Mouse (Mus musculus): ENCODE results near the gene Cct7. TPM values are rescaled to one million over a fixed set of nuclear protein-coding genes. Genes with fewer than 3 reads are reported as not detected.
"Not testable (repeated sequence)": the region's sequence is repeated elsewhere in the genome, so short reads cannot be mapped to it uniquely, and the experiment has no call there.

Cct7 gene
- polyA plus RNA-seq, 1 experiment from 2014 or later, result 592 TPM

DNA sequence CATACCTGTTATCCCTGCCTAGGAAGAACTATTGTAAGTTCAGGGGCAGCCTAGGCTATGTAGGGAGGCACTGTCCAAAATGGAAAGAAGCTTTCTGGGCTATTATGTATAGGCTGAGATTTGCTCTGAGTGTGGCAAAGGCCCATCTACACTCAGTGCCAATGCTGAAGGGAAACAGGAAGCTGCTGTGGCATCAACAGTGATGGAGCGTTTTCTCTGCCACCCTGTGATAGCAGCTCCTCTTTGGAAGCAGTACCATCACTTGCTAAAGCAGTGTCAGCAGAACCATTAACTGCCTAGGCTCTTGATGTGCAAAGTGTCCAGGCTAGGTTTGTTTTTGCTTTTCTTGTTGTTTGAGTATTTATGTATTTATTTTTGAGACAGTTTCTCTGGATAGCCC lies 15.1 kb upstream of the Cct7 start:
- Histone ChIP-seq H3K4me2 (no peak overlapping the region), H3K27ac (replicated peaks) (no peak overlapping the region), H3K4me3 (no peak overlapping the region), H3K36me3 (peaks cover 32% of the 10 kb centered on the region), H3K4me1 (replicated peaks) (peaks cover 11% of the 10 kb centered on the region; the same call in 1 of the 2 replicates), H3K27me3 (no peaks in the 10 kb centered on the region), H3K9ac (no peak overlapping the region), H3K9me3 (no peaks in the 10 kb centered on the region)
- 100% methylated on average over 1 of the region's 1 CpGs for WGBS
- ATAC-seq (ENCODE audit: low read depth), result no peak

DNA sequence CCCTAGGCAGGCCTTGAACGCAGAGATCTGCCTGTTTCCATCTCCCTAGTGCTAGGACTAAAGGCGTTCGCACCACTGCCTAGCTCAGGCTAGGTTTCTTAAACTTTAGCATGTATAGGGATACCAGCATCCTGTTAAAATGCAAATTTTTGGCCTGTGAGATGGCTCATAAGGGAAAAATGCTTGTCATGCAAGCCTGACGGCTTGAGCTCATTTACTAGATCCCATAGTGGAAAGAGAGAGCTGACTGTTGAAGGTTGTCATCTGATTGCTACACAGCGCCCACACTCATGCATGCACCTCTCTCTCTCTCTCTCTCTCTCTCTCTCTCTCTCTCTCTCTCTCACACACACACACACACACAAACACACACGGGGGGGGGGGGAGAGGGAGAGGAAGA lies 14.7 kb upstream of the Cct7 start:
- H3K27ac ChIP-seq (replicated peaks), result no peak overlapping the region
- H3K4me2 ChIP-seq, result no peak overlapping the region
- no peaks in the 10 kb centered on the region for H3K9me3 ChIP-seq
- no peak overlapping the region for H3K4me3 ChIP-seq
- H3K4me1 ChIP-seq (replicated peaks), result peaks cover 8% of the 10 kb centered on the region; the same call in 1 of the 2 replicates
- H3K36me3 ChIP-seq, result peaks cover 37% of the 10 kb centered on the region
- WGBS, result 91% methylated on average over 5 of the region's 6 CpGs
- no peak overlapping the region for H3K9ac ChIP-seq
- no peak for ATAC-seq (ENCODE audit: low read depth)
- no peaks in the 10 kb centered on the region for H3K27me3 ChIP-seq

DNA sequence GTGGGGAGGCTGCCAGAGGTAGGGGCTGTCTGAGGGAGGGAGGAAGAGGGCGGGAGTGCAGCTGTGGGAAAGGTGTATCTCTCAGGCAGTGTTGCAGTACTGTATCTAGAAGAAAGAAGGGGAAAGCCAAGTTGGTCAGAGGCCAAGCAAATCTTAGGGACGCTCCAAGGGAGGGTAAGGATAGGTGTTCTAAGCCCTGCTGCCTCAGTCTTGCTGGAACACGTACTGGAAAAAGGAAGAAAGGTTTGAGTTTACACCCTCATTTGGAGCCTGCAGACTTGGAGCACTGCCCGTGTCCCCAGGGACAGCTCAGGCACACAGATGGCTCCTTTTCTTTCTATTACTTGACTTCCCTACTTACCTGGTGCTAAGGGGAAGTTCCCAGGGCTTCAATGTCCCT lies 10.2 kb upstream of the Cct7 start:
- WGBS, result 92% methylated on average over 4 of the region's 4 CpGs
- Histone ChIP-seq H3K36me3 (peaks cover 73% of the 10 kb centered on the region), H3K4me3 (no peak overlapping the region), H3K4me1 (replicated peaks) (no peaks in the 10 kb centered on the region), H3K27ac (replicated peaks) (no peak overlapping the region), H3K4me2 (no peak overlapping the region), H3K9me3 (no peaks in the 10 kb centered on the region), H3K27me3 (no peaks in the 10 kb centered on the region), H3K9ac (no peak overlapping the region)
- ATAC-seq (ENCODE audit: low read depth), result no peak

DNA sequence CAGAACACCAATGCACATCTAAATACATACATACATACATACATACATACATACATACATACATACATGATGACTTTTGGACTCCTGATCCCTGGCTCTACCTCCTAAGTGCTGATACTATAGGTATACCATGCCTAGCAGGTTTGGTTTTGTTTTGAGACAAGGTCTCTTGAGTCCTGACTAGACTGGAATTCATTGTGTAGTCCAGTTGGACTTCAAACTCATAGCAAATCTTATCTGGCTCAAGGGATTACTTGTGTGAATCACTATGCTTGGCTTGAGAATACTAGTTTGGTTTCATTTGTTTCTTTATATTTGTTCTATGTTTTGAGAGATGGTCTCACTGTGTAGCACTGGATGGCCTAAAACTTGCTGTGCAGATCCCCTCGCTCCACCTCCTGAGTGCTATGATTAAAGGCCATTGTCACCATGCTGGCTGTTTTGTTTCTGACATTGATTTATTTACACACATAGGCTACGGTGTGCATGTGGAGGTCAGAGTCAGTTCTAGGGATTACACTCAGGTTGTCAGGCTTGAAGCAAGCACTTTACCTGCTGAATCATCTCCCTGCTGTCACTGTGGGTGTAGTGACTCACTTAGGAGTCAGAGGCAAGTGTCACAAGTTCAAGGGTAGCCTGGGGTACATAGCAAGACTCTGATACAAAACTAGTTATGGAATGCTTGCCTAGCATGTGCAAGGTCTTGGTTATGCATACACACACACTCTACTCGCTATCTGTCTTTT lies 7.7 kb upstream of the Cct7 start:
- Histone ChIP-seq H3K4me3 (no peak overlapping the region), H3K4me2 (no peak overlapping the region), H3K27me3 (no peaks in the 10 kb centered on the region), H3K4me1 (replicated peaks) (no peaks in the 10 kb centered on the region), H3K9me3 (no peaks in the 10 kb centered on the region), H3K9ac (no peak overlapping the region), H3K27ac (replicated peaks) (no peak overlapping the region), H3K36me3 (peaks cover 80% of the 10 kb centered on the region)
- ATAC-seq (ENCODE audit: low read depth), result no peak
- 83% methylated on average over 3 of the region's 3 CpGs for WGBS

DNA sequence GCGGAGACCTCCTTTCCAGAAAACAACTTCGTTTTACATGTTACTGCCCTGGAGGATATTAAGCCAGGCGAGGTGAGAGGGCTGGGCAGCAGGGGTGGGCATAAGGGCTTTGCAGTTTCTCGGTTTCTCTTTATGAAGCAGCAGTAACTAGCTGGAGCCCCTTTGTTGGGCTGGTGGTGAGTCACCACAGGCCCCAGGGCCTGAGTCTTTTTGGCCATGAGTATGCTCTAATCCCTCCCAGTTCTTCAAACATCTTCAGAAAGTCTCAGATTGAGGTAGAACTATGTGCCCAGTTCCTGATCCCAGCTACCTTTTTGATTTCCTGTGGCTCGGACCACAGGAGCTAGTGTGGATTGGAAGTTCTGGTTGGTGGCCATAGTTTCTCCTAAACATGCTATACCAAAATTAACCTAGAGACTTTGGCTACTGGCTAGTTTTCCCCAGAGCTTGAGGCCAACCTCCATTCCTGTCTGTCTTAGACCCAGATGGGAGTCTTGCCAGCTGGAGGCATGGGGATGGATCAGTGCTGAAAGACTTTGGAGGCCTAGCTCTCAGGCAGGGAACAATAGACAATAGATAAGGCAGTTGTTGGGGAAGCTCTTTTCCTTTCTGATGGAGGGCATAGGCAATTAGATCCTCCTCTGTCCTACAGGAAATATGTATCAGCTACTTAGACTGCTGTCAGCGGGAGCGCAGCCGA lies 6.9 kb upstream of the Cct7 start:
- Histone ChIP-seq H3K9ac (no peak overlapping the region), H3K36me3 (peaks cover 73% of the 10 kb centered on the region), H3K4me3 (no peak overlapping the region), H3K9me3 (no peaks in the 10 kb centered on the region), H3K4me2 (no peak overlapping the region), H3K27me3 (no peaks in the 10 kb centered on the region), H3K27ac (replicated peaks) (no peak overlapping the region), H3K4me1 (replicated peaks) (no peaks in the 10 kb centered on the region)
- WGBS, result 90% methylated on average over 8 of the region's 8 CpGs
- no peak for ATAC-seq (ENCODE audit: low read depth)

DNA sequence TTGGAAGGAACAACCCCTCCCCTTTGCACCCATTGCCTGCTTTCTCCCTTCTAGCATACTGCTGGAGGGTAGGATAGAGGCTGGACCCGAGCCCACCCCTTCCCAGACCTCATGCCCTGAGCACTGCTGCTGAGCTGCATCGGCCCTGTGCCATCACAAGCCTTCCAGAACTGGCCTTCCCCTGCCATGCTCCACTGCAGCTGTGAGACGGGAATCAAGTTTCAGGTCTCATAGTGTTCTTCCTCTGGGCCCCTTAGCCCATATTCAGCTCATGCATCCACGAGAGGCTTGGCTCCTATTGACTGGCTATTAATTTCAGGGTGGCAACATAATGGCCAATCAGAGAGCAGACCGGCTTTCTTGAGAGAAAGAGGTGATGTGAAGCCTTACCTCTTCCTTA lies 6.0 kb upstream of the Cct7 start:
- H3K9me3 ChIP-seq, result no peaks in the 10 kb centered on the region
- H3K4me1 ChIP-seq (replicated peaks), result no peaks in the 10 kb centered on the region; the same call in 1 of the 2 replicates
- no peak for ATAC-seq (ENCODE audit: low read depth)
- H3K9ac ChIP-seq, result no peak overlapping the region
- 86% methylated on average over 5 of the region's 5 CpGs for WGBS
- H3K36me3 ChIP-seq, result peaks cover 64% of the 10 kb centered on the region
- no peak overlapping the region for H3K27ac ChIP-seq (replicated peaks)
- H3K27me3 ChIP-seq, result no peaks in the 10 kb centered on the region
- no peak overlapping the region for H3K4me3 ChIP-seq
- no peak overlapping the region for H3K4me2 ChIP-seq

DNA sequence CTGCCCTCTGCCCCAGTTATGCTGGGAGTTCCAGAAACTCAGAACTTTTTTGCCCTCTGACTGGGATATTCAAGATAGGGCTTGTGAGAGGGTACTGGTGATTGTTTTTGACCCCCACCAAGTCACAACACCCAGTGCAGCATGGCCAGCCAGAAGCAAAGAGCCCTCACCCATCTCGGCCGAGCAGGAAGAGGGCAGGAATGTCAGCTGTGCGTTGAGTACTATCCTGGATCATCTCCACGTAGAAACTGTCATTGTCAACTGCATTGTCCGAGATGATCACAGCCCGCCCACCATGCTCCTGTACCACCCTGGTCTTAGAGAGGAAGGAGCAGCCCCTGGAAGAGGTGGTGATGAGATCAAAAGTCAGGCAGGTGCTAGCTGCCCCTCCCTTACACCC lies 4.0 kb upstream of the Cct7 start:
- Histone ChIP-seq H3K36me3 (peaks cover 43% of the 10 kb centered on the region), H3K4me2 (no peak overlapping the region), H3K4me1 (replicated peaks) (peaks cover 6% of the 10 kb centered on the region; the same call in 1 of the 2 replicates), H3K27ac (replicated peaks) (no peak overlapping the region), H3K9ac (no peak overlapping the region), H3K9me3 (no peaks in the 10 kb centered on the region), H3K4me3 (no peak overlapping the region), H3K27me3 (no peaks in the 10 kb centered on the region)
- ATAC-seq (ENCODE audit: low read depth), result no peak
- WGBS, result 88% methylated on average over 6 of the region's 6 CpGs

DNA sequence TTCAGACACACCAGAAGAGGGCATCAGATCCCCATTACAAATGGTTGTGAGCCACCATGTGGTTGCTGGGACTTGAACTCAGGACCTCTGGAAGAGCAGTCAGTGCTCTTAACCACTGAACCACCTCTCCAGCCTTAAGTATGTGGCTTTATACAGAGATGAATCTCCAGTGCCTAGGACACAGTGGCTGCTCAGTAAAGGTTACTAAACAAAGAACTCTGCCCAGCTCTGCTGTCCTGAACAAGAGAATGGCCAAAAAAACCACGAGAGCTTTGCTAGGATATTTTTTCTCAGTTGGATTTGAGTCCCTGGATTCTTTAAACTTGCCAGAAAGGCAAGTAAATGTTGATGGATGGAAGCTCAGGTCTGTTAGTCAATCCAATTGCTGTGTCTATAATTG lies 1.2 kb upstream of the Cct7 start:
- Histone ChIP-seq H3K9ac (peak overlapping the region; percentile 78; the same call in 1 of the 2 replicates), H3K4me1 (replicated peaks) (peaks cover 33% of the 10 kb centered on the region), H3K4me2 (peak overlapping the region; percentile 98), H3K4me3 (peak overlapping the region; percentile 88; the same call in 1 of the 2 replicates), H3K36me3 (peaks cover 24% of the 10 kb centered on the region)
- ATAC-seq (ENCODE audit: low read depth); H3K27ac ChIP-seq (replicated peaks); H3K9me3 ChIP-seq; H3K27me3 ChIP-seq: not testable (repeated sequence)
- 80% methylated on average over 1 of the region's 1 CpGs for WGBS

DNA sequence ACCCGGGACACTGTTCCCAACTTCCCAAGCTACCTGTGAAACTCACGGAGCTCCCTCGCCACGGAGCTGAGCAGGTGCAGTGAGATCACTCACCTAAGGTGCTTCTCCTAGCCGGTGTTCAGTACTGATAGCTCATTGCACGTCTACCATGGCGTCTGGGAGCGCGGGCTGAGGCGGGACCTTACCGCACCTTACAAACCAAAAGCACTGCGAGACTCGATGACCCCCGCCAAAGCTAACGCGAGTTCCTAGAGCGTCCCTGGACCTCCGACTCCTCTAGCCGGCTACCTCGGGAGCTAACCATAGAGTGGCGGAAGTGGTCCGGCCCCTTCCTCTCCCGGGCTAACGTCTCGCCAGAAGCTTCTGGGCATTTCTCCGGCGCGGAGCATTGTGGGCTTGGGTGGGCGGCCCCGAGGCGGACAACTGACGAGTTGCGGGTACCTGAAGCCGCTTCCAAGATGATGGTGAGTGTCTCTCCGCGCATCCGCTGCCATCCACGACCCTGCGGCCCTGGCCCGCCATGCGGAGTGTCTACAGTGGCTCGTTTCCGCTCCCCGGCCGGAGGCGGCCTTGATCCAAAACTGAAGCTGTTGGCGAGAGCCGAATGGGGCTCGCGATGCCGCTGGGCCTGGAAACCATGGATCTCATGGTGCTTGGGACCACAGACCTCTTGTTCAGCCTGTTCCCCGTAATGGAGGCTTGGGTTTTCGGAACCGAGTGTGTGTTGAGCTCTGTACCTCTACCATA lies 523 bp downstream of the Cct7 start, which contains the start of gene Pradc1:
TSS of gene Pradc1 (minus strand) at position 307 of the 747 bp plus-strand sequence.
- H3K36me3 ChIP-seq, result peaks cover 7% of the 10 kb centered on the region
- WGBS, result under 1% methylated on average over 54 of the region's 54 CpGs
- H3K27ac ChIP-seq (replicated peaks), result peak within 1 kb of the TSS; percentile 94
- H3K4me2 ChIP-seq, result peak within 1 kb of the TSS; percentile 98
- peak within 1 kb of the TSS; percentile 97 for H3K9ac ChIP-seq
- ATAC-seq (ENCODE audit: low read depth), result peak; percentile 95
- peak within 1 kb of the TSS; percentile 88 for H3K4me3 ChIP-seq
- no peaks in the 10 kb centered on the region for H3K9me3 ChIP-seq
- H3K27me3 ChIP-seq, result no peaks in the 10 kb centered on the region
- H3K4me1 ChIP-seq (replicated peaks), result peaks cover 48% of the 10 kb centered on the region

DNA sequence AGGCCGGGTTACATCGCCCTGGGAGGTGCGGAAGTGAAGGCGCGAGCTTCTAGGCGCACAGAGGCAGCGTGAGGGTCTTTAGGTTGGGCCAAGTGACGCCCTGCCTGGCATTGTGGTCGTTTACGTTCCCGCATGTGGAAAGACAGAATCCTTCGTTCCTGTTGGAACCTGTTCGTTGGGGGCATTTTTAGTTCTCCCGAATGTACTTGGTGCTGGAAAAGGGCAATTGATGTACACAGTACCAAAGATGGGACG lies 1.0 kb downstream of the Cct7 start:
- Histone ChIP-seq H3K27ac (replicated peaks) (peak overlapping the region; percentile 94), H3K4me2 (peak overlapping the region; percentile 98), H3K4me1 (replicated peaks) (peaks cover 53% of the 10 kb centered on the region), H3K9ac (peak overlapping the region; percentile 97), H3K27me3 (no peaks in the 10 kb centered on the region), H3K4me3 (peak overlapping the region; percentile 88), H3K9me3 (no peaks in the 10 kb centered on the region), H3K36me3 (peaks cover 2% of the 10 kb centered on the region; the same call in 1 of the 2 replicates)
- peak; percentile 9 for ATAC-seq (ENCODE audit: low read depth)
- WGBS, result 0% methylated on average over 15 of the region's 15 CpGs

DNA sequence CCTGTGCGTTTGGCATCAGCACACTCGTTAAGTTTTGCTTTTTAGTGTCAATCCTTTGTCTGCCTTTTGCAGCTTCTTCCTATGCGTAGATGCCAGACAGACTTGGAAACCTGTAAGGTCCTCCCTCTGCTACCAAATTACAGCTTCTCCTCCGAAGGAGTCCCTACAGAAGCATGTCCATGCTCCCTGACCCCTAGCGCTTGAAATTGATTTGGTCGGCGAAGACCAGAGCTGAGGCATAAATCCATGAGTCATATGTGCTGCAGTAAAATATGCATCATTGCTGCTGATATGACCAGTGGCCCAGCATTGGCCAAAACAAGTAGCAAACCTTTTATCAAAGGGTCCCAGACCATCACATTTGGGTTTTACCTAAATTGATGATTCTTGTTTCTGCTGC lies 1.5 kb downstream of the Cct7 start:
- H3K36me3 ChIP-seq, result no peaks in the 10 kb centered on the region
- no peaks in the 10 kb centered on the region for H3K27me3 ChIP-seq
- H3K9ac ChIP-seq, result peak overlapping the region; percentile 97
- H3K4me2 ChIP-seq, result peak overlapping the region; percentile 98
- no peak for ATAC-seq (ENCODE audit: low read depth)
- 12% methylated on average over 7 of the region's 7 CpGs for WGBS
- peak overlapping the region; percentile 88 for H3K4me3 ChIP-seq
- no peaks in the 10 kb centered on the region for H3K9me3 ChIP-seq
- peaks cover 55% of the 10 kb centered on the region for H3K4me1 ChIP-seq (replicated peaks)
- H3K27ac ChIP-seq (replicated peaks), result peak overlapping the region; percentile 94; the same call in 1 of the 2 replicates

DNA sequence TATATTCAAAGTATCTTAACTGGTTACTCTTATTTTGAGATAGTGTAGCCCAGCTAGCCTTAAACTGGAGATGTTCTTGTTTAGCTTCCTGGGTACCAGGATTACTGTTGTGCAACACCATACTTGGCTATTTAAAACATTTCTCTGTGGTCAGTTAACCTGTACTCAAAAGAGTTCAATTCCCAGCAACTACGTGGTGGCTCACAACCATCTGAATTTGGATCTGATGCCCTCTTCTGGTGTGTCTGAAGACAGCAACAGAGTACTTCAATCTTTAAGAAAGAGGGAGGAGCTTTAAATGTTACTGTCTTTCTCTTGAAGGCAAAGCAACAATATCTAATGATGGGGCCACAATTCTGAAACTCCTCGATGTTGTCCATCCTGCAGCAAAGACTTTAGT lies 8.3 kb downstream of the Cct7 start:
- WGBS, result 90% methylated on average over 2 of the region's 2 CpGs
- ATAC-seq (ENCODE audit: low read depth), result no peak

More for the DNA sequence above, 8.3 kb downstream of the Cct7 start:
- no peaks in the 10 kb centered on the region for H3K27me3 ChIP-seq
- no peak overlapping the region for H3K4me3 ChIP-seq
- H3K4me2 ChIP-seq, result no peak overlapping the region
- no peak overlapping the region for H3K27ac ChIP-seq (replicated peaks)
- H3K36me3 ChIP-seq, result peaks cover 61% of the 10 kb centered on the region
- H3K4me1 ChIP-seq (replicated peaks), result peaks cover 38% of the 10 kb centered on the region
- no peak overlapping the region for H3K9ac ChIP-seq
- H3K9me3 ChIP-seq, result no peaks in the 10 kb centered on the region
